Mouse (Mus musculus): ENCODE measurements around the gene Atg7. TPM values are rescaled to one million over a fixed set of nuclear protein-coding genes. Genes with fewer than 3 reads are reported as not detected.

Gene Atg7
- polyA plus RNA-seq, 1 experiment = 14.7 TPM

DNA sequence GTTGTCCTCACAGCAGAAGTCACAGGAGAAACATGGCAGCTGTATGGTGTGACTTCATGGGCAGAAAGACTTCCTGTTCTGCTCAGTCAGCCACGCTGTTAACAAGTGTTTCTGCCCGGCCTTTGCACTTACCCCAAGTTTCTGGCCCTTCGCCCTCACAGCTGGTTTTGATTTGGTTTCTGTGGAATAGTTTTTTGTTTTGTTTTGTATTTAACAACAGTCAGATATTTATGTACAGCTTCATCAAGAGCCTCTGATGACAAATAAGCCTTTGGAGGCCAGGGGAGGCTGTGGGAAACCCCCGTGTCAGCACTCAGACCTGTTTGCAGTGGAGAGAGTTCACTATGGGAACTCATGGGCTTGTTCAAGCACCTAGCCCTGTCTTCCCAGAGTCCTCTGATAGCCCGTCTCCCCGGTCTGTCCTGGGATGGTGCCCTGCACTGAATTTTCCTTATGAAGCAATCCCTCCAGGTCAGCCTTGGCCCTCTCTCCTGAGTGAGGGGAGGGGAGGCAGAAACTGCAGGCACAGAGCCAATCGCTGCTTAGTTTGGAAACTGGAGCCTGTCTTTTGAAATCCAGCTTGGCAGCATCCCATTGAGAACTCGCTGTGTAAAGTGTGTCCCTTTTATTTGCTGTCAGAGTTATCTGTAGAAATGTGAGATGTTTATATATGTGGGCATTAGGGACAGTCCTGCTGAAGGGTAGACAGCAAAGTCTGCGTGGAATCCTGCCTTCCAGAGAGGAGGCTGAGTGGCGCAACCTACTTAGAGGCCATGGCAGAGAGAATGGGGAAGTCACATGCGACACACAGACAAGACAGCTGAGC, 138.7 kb downstream of the Atg7 start:
- H3K36me3 ChIP-seq (ENCODE audit: control insufficient read depth, insufficient read depth) = no peaks in the 10 kb centered on the region
- H3K79me3 ChIP-seq (ENCODE audit: low read depth) = no peaks in the 10 kb centered on the region
- TF ChIP-seq USF1 (IDR thresholded peaks at IDR 0.05; ENCODE audit: low read depth) (no peak), MYOG (IDR thresholded peaks at IDR 0.05; ENCODE audit: control insufficient read depth, extremely low read depth, insufficient read length) (no peak), CEBPB (IDR thresholded peaks at IDR 0.05; ENCODE audit: low read depth) (no peak), MAX (IDR thresholded peaks at IDR 0.05) (no peak), MYOD1 (IDR thresholded peaks at IDR 0.05; ENCODE audit: control insufficient read depth, insufficient read length, low read depth) (no peak), CTCF (IDR thresholded peaks at IDR 0.05; ENCODE audit: control insufficient read depth, insufficient read depth, insufficient read length) (no peak), FOSL1 (IDR thresholded peaks at IDR 0.05; ENCODE audit: insufficient read depth, low read length, poor library complexity, severe bottlenecking) (no peak)
- no peak overlapping the region for H3K4me3 ChIP-seq (ENCODE audit: insufficient read depth, poor library complexity, severe bottlenecking)
- no peaks in the 10 kb centered on the region for H3K27me3 ChIP-seq (ENCODE audit: control insufficient read depth, insufficient read depth, insufficient read length)
- no peaks in the 10 kb centered on the region for H3K79me2 ChIP-seq (ENCODE audit: control insufficient read depth, insufficient read depth)
- no peak overlapping the region for H3ac ChIP-seq (ENCODE audit: control insufficient read depth, insufficient read length, low read depth)

DNA sequence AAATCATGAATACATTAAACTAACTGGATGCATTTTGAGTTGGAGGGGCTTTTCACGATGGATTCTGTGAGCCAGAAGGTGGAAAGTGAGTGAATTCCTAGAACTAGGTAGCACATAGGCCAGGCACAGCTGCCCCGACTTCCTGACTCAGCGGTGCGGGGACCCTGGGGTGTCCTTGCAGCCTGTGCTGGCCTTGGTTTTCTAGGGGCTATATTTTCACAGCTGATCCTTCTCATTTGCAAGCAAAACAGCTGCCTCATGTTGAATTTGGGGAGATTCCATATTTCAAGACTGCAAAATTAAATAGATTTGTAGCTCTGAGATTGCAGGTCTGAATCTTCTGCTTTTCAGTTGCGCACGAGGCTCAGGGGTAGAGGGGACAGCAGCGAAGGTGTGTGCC, 139.6 kb downstream of the Atg7 start:
- TF ChIP-seq FOSL1 (IDR thresholded peaks at IDR 0.05; ENCODE audit: insufficient read depth, low read length, poor library complexity, severe bottlenecking) (no peak), CEBPB (IDR thresholded peaks at IDR 0.05; ENCODE audit: low read depth) (no peak), MAX (IDR thresholded peaks at IDR 0.05) (no peak), MYOG (IDR thresholded peaks at IDR 0.05; ENCODE audit: control insufficient read depth, extremely low read depth, insufficient read length) (no peak), MYOD1 (IDR thresholded peaks at IDR 0.05; ENCODE audit: control insufficient read depth, insufficient read length, low read depth) (no peak), USF1 (IDR thresholded peaks at IDR 0.05; ENCODE audit: low read depth) (no peak), CTCF (IDR thresholded peaks at IDR 0.05; ENCODE audit: control insufficient read depth, insufficient read depth, insufficient read length) (no peak)

GRCm38 (mm10) chr6:114786461-114786860, 143.6 kb downstream of the Atg7 start:
- Histone ChIP-seq H3K4me3 (ENCODE audit: insufficient read depth, poor library complexity, severe bottlenecking) (no peak overlapping the region), H3K79me2 (ENCODE audit: control insufficient read depth, insufficient read depth) (no peaks in the 10 kb centered on the region), H3ac (ENCODE audit: control insufficient read depth, insufficient read length, low read depth) (no peak overlapping the region), H3K27me3 (ENCODE audit: control insufficient read depth, insufficient read depth, insufficient read length) (no peaks in the 10 kb centered on the region), H3K79me3 (ENCODE audit: low read depth) (no peaks in the 10 kb centered on the region), H3K36me3 (ENCODE audit: control insufficient read depth, insufficient read depth) (no peaks in the 10 kb centered on the region)
- no peak for TF ChIP-seq FOSL1 (IDR thresholded peaks at IDR 0.05; ENCODE audit: insufficient read depth, low read length, poor library complexity, severe bottlenecking)
- TF ChIP-seq CEBPB (IDR thresholded peaks at IDR 0.05; ENCODE audit: low read depth) = no peak
- no peak for TF ChIP-seq CTCF (IDR thresholded peaks at IDR 0.05; ENCODE audit: control insufficient read depth, insufficient read depth, insufficient read length)
- TF ChIP-seq USF1 (IDR thresholded peaks at IDR 0.05; ENCODE audit: low read depth) = no peak
- TF ChIP-seq MAX (IDR thresholded peaks at IDR 0.05) = no peak
- no peak for TF ChIP-seq MYOG (IDR thresholded peaks at IDR 0.05; ENCODE audit: control insufficient read depth, extremely low read depth, insufficient read length)

More for the DNA sequence above, 139.6 kb downstream of the Atg7 start:
- H3K79me3 ChIP-seq (ENCODE audit: low read depth) = no peaks in the 10 kb centered on the region
- H3K4me3 ChIP-seq (ENCODE audit: insufficient read depth, poor library complexity, severe bottlenecking) = no peak overlapping the region
- no peaks in the 10 kb centered on the region for H3K36me3 ChIP-seq (ENCODE audit: control insufficient read depth, insufficient read depth)
- H3K27me3 ChIP-seq (ENCODE audit: control insufficient read depth, insufficient read depth, insufficient read length) = no peaks in the 10 kb centered on the region
- H3ac ChIP-seq (ENCODE audit: control insufficient read depth, insufficient read length, low read depth) = no peak overlapping the region
- no peaks in the 10 kb centered on the region for H3K79me2 ChIP-seq (ENCODE audit: control insufficient read depth, insufficient read depth)

DNA sequence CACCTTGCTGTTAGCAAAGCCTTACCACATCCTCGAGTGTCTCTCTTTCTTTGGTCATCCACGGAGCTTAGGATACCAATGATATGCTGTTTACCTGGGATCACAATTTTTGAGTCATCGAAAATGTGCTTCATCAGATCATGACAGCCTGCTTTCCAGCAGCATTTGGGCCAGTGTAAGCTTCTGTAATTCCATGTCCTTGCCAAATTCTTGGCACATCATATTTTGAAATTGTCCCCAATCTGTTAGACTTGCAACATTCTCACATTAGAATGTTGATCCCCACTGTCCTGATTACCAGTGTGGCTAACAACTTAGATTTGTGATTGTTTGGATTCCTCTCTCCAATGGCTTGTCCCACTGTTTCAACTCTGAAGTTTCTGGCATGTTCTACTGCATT, 144.7 kb downstream of the Atg7 start:
- Histone ChIP-seq H3K4me3 (ENCODE audit: insufficient read depth, poor library complexity, severe bottlenecking) (no peak overlapping the region), H3K79me2 (ENCODE audit: control insufficient read depth, insufficient read depth) (no peaks in the 10 kb centered on the region), H3ac (ENCODE audit: control insufficient read depth, insufficient read length, low read depth) (no peak overlapping the region), H3K79me3 (ENCODE audit: low read depth) (no peaks in the 10 kb centered on the region), H3K36me3 (ENCODE audit: control insufficient read depth, insufficient read depth) (no peaks in the 10 kb centered on the region), H3K27me3 (ENCODE audit: control insufficient read depth, insufficient read depth, insufficient read length) (no peaks in the 10 kb centered on the region)
- TF ChIP-seq FOSL1 (IDR thresholded peaks at IDR 0.05; ENCODE audit: insufficient read depth, low read length, poor library complexity, severe bottlenecking) (no peak), MAX (IDR thresholded peaks at IDR 0.05) (no peak), MYOG (IDR thresholded peaks at IDR 0.05; ENCODE audit: control insufficient read depth, extremely low read depth, insufficient read length) (no peak), MYOD1 (IDR thresholded peaks at IDR 0.05; ENCODE audit: control insufficient read depth, insufficient read length, low read depth) (no peak), USF1 (IDR thresholded peaks at IDR 0.05; ENCODE audit: low read depth) (no peak), CTCF (IDR thresholded peaks at IDR 0.05; ENCODE audit: control insufficient read depth, insufficient read depth, insufficient read length) (no peak), CEBPB (IDR thresholded peaks at IDR 0.05; ENCODE audit: low read depth) (no peak)

DNA sequence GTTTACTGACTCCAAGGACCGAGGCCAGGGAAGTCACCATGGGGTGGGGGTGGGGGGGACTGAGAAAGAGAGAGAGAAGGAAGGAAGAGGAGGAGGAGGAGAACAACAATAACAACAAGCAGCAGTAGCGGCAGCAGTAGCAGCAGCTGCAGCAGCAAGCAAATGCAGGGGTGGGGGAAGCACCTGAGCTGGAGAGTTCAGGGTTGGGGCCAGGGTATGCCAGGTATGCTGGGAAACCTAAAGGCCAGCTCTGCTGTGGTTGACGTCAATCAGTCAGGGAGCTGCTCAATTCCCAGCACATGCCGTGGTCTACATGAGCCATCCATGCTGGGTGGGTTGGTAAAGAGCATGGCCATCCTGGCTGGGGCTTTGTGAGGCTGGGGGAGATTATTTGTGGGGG, 145.8 kb downstream of the Atg7 start:
- Histone ChIP-seq H3K27me3 (ENCODE audit: control insufficient read depth, insufficient read depth, insufficient read length) (no peaks in the 10 kb centered on the region), H3ac (ENCODE audit: control insufficient read depth, insufficient read length, low read depth) (no peak overlapping the region), H3K79me3 (ENCODE audit: low read depth) (no peaks in the 10 kb centered on the region), H3K36me3 (ENCODE audit: control insufficient read depth, insufficient read depth) (no peaks in the 10 kb centered on the region), H3K4me3 (ENCODE audit: insufficient read depth, poor library complexity, severe bottlenecking) (no peak overlapping the region), H3K79me2 (ENCODE audit: control insufficient read depth, insufficient read depth) (no peaks in the 10 kb centered on the region)
- TF ChIP-seq FOSL1 (IDR thresholded peaks at IDR 0.05; ENCODE audit: insufficient read depth, low read length, poor library complexity, severe bottlenecking) (no peak), MAX (IDR thresholded peaks at IDR 0.05) (no peak), CEBPB (IDR thresholded peaks at IDR 0.05; ENCODE audit: low read depth) (no peak), MYOG (IDR thresholded peaks at IDR 0.05; ENCODE audit: control insufficient read depth, extremely low read depth, insufficient read length) (no peak), USF1 (IDR thresholded peaks at IDR 0.05; ENCODE audit: low read depth) (no peak), MYOD1 (IDR thresholded peaks at IDR 0.05; ENCODE audit: control insufficient read depth, insufficient read length, low read depth) (no peak), CTCF (IDR thresholded peaks at IDR 0.05; ENCODE audit: control insufficient read depth, insufficient read depth, insufficient read length) (no peak)

Data from C2C12 (cell line).